In the genomic region with DNA sequence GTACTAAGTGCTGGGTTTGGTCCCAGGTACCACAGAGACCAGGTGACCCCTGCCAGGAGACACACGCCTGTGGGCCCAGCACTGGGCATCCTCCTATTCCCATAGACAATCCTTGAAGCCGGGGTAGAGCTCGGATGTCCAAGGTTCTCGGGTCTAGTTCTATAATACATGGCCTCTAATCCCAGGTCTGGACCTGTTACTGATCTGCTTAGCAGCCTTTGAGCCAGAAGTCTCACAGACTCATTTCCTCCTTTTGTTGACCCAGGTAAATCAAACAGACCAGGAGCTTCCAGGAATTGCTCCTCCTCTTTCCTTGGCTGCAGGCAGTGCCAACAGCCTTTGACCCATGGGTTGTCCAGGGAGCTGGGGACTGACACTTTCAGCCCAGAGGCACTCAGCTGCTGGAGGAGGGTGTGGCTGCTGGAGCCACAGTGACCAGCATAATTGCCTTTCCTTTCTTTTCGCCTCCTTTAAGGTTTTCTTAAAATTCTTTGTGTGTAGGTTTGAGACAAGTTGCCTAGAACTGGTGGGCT, we compare ENCODE assay signal across 13 mouse cellular contexts. TPM values are rescaled to one million over a fixed set of nuclear protein-coding genes. Genes with fewer than 3 reads are reported as not detected.
DNase-seq lines count a peak whose midpoint lies in the region; TF ChIP-seq lines count a peak whose summit lies in the region.
"Had no signal": no experiment of that assay in that cellular context is flagged by ENCODE, and none has a peak within 500 bp of the region (broad histone marks: within the 10 kb centered on the region; RNA-seq: fewer than 3 reads in every experiment).

No protein-coding gene starts in this region.

- no peak for TF ChIP-seq POLR2A in myocyte (IDR thresholded peaks at IDR 0.05; ENCODE audit: insufficient read length, low read depth)

- no peak overlapping the region for H3ac ChIP-seq in myocyte (ENCODE audit: control insufficient read depth, insufficient read length)

- H3K36me3 ChIP-seq in myocyte (ENCODE audit: control insufficient read depth, insufficient read depth): no peaks in the 10 kb centered on the region
- H3K36me3 ChIP-seq: hindbrain, embryonic 15.5 days; lung, embryonic 15.5 days had no signal

- H3K4me3 ChIP-seq in myocyte: no peak overlapping the region
- H3K4me3 ChIP-seq: hindbrain, embryonic 15.5 days; left cerebral cortex, adult 2 months; lung, embryonic 15.5 days had no signal

- H3K4me2 ChIP-seq in myocyte (ENCODE audit: low read depth): peak overlapping the region; percentile 46
- H3K4me2 ChIP-seq: hindbrain, embryonic 15.5 days; lung, embryonic 15.5 days had no signal

- intact Hi-C loops in heart, postnatal 36 days (cut with DNase I): no loop called here

- no peaks in the 10 kb centered on the region for H3K79me2 ChIP-seq in myocyte (ENCODE audit: control insufficient read depth, insufficient read depth)

- peak; percentile 97 for DNase-seq in heart, adult 11 months
- DNase-seq in heart, postnatal 36 days: no peak
- DNase-seq in lung, postnatal 10 days: peak; percentile 40
- no peak for DNase-seq in lung, postnatal 25 days (ENCODE audit: low spot score)
- peak; percentile 80 for DNase-seq in kidney, postnatal 14 days
- DNase-seq in B cell, adult 2 months: no peak
- DNase-seq in thymus, postnatal 10 days (ENCODE audit: low spot score in 2 of 2): no peak
- DNase-seq: thymus, adult 18-20 months had no signal

- no peaks in the 10 kb centered on the region for H3K27me3 ChIP-seq in myocyte (ENCODE audit: control insufficient read depth, insufficient read depth, insufficient read length)
- H3K27me3 ChIP-seq: hindbrain, embryonic 15.5 days; lung, embryonic 15.5 days had no signal

TF ChIP-seq in myocyte, 11 proteins besides CTCF, POLR2A, EP300 and RAD21:
- TF ChIP-seq MYOD1 (IDR thresholded peaks at IDR 0.05; ENCODE audit: control insufficient read depth in 1 of 3, insufficient read length in 2 of 3, low read depth in 2 of 3): peak in 1 of 3 experiments; percentile 22
- no peak for TF ChIP-seq USF1 (IDR thresholded peaks at IDR 0.05; ENCODE audit: low read depth)
- TF ChIP-seq MYOG (IDR thresholded peaks at IDR 0.05; ENCODE audit: control insufficient read depth in 1 of 3, insufficient read depth in 1 of 3, insufficient read length in 2 of 3, low read depth in 2 of 3): peak in 1 of 3 experiments; percentile 40

RNA-seq across cellular contexts. Expression of gene Gm20431, which starts 9.9 kb away (rescaled TPM):
- total RNA-seq in heart, postnatal 36 days (2021): 10 to 100 TPM; 14.0 to 20.7 TPM
- 9.2 TPM for polyA plus RNA-seq in myocyte (2012; fragmentation: generic; extraction: Trizol)
- total RNA-seq: common myeloid progenitor, adult 5-6 weeks had no signal

RNA-seq across cellular contexts. Expression of gene Cebpb, which starts 17.5 kb away (rescaled TPM):
- 100 to 1,000 TPM in 1 of 2 experiments, 10 to 100 TPM in 1; 93.7 to 108 TPM for total RNA-seq in heart, postnatal 36 days (2021)
- 74.7 TPM for polyA plus RNA-seq in myocyte (2012; fragmentation: generic; extraction: Trizol)

RNA-seq across cellular contexts. Expression of gene Tmem189, which starts 18.5 kb away (rescaled TPM):
- 10 to 100 TPM; 26.6 to 29.9 TPM for total RNA-seq in heart, postnatal 36 days (2021)
- 91.9 TPM for polyA plus RNA-seq in myocyte (2012; fragmentation: generic; extraction: Trizol)

RNA-seq across cellular contexts. Expression of gene Ube2v1, which starts 39.3 kb away (rescaled TPM):
- total RNA-seq in heart, postnatal 36 days (2021): 100 to 1,000 TPM; 111 to 114 TPM
- polyA plus RNA-seq in myocyte (2012; fragmentation: generic; extraction: Trizol): 322 TPM

Comparison
In these comparisons a context has a peak if more than half of its experiments do, and no peak if none do; other contexts are left out.
1. DNase-seq: peak in heart, adult 11 months (single experiment), lung, postnatal 10 days (single experiment) and kidney, postnatal 14 days (single experiment); none in heart, postnatal 36 days (0 of 2), lung, postnatal 25 days (single experiment), B cell, adult 2 months (0 of 2) and thymus, postnatal 10 days (0 of 2).